Mouse (Mus musculus): Measurements from ENCODE around the gene Rtkn2.

Rtkn2 gene

DNA sequence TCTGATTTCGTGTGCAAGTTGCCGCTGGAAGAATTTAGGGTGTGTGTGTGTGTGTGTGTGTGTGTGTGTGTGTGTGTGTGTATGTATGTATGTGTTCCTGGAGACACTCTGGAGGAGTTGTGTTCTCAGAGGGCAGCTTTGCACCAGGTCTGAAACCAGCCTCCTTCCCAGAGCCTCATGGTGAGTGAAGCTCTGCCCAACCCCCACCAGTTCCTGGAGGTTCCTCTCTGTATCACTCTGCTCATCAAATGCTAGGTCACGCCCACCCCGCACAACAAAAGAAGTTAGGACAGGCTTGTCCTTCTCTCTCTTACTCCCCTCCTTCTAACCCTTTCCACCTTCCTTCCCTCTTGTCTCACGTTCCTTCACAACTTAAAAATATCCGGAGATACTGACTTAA is 64.6 kb downstream of the Rtkn2 start:
- no peak for DNase-seq

DNA sequence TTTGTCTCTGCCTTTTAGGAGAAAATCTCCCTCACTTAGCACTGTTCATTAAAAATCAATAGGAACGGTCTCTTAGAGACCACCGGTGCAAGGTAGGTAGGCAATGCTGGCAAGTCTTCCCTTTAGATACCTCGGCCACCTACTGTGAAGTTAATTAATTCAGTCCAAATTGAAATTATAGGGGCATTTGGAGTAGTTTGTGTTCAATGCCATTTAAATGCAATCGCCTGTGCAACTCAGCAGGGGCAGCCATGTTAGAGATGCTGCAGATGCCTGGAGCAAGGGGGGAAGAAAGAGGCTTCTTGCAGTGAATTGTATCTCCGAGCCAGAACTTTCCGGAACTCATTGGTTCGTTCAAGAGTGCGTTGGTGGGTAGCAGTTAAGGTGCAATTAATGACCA is 65.5 kb downstream of the Rtkn2 start:
- DNase-seq = no peak

DNA sequence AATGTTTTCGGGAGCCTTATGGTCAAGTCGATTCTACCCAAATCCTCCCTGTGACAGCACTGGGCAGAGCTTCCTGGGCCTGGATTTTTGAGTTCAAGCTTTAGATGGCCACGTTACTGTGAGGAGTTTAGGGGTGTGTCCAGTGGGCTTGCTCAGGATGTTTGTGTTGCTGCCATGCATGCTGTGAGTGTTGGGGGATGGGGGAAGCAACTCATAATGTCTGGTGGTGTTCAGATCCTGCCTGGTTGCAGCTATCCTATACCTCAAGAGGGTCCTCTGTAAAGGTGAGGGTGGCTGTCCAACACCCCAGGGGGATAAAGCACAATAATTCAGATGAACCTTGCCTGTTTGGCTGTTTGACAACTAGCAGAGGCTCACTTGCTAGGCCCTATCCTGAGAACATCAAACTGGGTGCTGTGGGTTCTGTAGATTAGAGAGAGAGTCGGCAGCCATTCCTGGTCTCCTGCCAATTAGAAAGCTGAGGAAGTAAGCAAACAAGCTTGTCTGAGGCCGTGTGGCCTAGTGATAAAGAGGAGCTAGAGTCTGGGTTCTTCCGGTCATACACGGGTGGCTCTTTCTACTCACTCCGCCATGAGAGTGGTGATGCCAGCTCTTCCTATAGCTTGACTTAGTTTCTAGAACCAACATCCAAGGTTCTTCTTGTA is 69.4 kb downstream of the Rtkn2 start:
- no peak for DNase-seq

DNA sequence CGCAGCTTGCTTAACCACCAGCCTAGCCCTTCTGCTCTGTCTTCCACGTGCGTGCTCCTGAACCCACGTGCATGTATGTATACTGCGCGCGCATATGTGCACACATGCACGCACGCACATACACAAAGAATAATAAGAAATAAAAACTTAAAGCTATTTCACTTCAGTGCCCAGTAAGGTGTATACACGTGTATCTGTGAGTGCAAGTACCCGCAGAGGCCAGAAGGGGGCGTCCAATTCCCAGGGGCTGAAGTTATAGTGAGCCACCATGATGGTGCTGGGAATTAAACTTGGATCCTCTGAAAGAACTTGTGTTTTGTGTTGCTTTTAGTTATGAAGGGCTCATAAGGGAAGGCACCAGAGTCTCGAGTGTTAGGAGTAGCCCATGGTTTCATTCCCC is 71.5 kb downstream of the Rtkn2 start:
- DNase-seq = no peak

DNA sequence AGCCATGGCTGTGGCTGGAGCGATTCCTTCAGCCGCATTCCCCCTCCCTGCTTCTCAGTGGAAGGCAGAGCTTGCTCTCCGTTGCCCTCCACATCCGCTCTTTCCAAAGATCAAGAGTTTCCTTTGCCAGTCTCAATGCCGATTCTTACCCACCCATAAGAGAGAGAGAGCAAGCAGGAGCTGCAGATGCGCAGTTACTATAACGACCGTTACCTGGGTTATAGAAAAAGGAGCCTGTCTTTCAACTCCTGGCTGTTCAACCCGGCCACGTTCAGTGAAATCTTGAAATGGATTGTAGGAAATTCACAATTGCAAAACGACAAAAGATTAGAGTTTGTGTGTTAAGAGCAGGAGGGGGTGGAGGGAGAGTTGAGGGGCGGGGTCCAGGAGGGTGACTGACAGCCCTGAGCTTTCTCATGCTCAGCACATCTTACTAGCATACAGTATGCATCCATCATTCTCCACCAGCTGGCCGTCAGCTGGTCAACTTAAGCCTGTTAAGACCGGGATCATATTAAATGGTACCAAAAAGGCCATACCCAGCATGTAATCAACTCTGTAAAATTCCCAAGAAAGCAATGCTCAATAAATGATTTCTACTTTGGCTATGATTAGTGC is 72.1 kb downstream of the Rtkn2 start:
- no peak for DNase-seq

DNA sequence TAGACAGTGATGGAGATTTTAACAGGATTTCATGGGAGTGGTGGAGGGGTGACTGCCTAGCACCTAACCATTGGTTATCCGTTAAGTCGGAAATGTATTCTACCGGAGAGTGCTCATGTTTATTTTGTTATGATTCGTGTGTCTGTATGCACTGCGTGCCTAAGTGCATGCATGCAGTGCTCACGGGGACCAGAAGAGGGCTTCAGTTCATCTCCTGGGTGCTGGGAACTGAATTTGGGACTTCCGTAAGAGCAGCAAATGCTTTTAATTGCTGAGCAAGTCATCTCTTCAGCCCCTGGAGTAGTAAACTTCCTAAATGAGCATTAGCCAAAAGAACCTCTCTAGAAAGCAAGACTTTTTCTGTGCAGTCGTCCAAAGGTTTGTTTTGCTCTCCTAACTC is 72.9 kb downstream of the Rtkn2 start:
- DNase-seq = no peak

DNA sequence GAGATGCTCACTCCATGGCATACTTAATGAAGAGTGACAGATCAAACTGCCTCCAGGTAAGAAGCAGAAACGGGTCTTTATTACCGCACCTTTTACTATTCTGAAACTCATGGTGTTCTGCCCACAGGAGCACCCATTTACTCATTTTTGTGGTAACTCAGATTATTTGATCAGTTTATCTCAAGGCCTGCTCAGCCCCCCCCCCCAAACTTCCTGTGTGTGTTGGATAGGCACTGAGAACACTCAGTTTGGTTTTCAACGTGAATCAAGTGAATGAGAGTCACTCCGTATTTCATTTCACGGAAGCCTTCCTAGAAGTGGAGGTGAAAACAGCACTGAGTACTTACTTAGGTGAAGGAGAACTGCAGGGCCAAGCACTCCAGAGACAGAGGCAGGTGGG is 74.8 kb downstream of the Rtkn2 start:
- DNase-seq = no peak

DNA sequence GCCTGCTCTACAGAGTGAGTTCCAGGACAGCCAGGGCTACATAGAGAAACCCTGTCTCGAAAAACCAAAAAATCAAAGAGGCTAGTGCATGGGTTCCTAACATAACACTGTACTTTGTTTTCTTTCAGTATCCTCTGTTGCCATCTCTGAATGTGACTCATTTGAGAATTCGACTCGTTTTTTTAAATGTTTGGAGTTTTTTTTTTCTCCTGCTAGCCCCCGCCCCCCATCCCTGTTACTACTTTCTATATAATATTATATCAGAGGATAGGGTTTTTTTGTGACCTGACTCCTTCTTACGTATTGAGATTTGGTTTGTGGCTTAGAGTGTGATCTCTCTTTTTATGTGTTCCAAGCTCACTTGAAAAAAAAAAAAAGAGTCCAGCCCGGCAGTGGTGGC is 75.3 kb downstream of the Rtkn2 start:
- no peak for DNase-seq

DNA sequence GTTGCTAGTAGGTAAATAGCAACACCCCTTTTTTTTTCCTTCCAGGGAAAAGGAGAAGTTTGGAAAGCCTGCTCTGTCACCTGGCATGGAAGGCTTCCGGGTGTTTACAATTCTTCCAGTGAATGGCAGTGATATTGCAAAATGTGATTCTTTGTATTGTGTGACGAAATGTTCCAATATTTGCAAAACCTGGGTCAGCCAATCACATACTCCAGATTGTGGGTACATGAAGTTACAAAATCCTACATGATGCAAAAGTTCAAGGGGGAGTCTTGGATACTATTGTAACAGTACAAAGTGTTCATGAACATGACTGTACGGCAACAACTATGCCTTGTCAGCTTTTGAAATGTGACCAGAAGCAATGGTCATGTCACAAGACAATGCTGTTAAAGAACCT is 78.5 kb downstream of the Rtkn2 start:
- no peak for DNase-seq

DNA sequence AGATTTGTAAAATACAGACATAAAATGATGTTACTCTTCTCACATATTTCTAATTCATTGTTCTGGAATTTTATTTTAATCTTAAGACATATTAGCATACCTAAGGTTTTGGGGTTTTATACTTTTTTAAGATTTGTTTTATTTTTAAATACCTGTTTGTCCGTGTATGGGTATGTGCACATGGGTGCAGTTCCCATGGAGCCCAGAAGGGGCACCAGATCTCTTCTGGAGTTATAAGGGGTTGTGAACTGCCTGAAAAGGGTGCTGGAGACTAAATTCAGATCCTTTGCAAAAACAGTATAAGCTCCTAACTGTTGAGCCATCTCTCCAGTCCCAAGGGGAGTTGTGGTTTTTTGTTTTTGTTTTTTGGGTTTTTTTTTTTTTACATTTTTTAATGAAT is 79.0 kb downstream of the Rtkn2 start:
- DNase-seq = no peak

DNA sequence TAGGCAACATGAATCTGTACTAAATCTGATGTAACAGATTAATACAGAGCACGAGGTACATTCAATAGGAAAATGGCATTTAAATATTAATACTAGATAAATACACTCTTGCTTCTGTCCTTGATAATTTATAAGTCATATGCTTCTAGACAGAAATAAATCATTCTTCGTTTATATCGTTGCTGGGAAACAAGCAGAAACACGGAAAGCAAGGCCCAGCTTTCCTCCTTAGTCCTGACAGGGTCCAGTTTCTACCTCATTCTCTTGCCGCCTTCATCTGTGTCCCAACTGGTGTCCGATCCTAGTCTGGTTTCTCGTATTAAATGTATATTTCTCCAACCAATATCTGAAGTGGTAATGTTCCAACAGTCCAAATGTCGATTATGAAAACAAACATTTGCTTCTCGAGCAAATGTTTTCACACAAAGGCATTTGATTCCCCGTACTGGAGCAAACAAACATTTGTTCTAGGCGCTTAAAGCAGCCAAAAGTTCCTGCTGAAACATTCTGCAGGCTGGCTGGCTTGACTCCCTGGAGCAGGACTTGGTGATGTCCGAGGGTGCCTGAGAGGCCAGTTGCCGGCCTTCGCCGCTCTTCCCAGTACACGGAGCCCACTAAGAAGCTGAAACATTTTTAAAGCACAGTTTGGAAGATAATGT is 81.3 kb downstream of the Rtkn2 start:
- DNase-seq = no peak

DNA sequence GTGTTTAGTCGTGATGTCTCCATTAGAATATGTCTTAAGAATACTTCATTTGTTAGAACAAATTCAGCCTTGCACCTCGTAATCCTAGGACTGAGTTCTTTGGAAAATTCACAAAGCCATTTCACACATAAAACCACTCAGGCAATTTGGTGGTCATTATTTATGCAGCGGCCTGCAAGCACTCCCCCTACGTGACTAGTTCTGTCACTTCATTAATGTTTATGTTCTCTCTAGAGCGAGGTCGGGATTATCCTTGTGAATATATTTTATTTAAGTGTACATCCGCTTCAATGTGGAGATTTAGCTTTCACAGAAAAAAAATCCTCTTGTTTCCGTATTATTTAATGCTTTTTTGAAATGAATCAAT is 81.9 kb downstream of the Rtkn2 start:
- no peak for DNase-seq

DNA sequence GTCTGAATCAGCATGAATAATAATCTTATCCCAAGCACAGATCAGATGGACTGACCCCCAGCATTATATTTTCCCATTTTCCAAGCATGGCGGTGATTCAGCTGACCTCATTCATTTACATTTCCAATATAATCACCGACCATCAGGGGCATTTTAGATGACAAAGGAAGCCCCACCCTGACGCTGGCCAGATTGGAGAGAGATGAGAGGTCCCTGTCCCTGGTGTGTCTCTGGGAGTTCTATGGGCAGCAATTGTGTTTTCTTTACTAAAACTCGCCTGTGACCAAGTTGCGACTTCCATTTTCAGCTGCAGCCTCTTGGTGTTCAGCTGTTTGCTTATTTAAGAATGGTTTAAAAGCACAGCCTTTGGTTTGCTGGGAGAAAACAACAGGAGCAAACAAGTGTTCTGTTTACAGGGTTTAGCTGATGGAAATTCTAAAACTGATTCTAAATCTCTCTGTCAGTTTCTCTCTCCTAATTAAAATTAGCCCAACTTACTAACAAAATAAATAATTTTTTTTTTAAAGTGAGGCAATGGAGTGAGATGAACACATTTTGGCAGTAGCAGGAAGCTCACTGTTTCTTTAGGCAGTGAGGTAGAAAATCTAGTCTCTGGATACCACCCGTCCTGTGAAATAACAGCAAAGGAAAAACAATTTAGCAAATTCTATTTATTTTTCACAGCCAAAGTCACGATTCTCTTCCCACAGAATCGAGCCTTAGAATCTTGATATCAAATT is 84.6 kb downstream of the Rtkn2 start:
- DNase-seq = no peak

DNA sequence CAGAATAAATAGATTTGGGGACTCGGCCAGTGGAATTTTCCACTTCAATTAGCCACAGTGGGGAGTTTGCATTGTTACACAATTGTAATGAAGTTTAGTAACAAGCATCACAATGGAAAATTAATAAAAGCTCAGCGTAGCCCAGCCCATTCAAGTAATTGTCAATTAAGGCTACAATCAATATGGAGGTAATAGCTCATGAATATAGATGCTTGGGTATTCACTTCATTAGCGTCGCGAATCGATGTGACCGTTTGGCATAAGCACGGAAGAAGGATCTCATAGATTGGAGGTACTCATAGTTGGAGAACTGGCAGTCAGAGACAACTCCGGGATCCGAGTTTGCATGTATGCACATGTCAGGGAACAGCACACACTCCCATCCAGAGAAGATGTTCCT is 85.2 kb downstream of the Rtkn2 start:
- DNase-seq = no peak

DNA sequence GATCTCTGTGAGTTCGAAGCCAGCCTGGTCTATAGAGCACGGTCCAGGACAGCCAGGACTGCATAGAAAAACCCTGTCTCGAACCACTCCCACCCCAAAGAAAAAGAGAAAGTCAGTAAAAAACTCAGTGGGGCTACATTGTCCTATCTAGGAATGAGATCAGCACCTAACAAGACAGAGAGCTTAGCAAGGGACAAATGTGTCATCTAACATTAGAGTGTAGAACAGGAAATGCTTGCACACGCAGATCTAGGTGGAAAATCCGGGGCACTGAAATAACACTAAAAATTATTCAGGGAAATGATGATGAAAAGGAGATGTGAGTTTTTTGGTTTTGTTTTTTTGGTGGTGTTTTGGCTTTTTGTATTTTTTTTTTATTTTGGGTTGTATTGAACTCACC is 86.8 kb downstream of the Rtkn2 start:
- DNase-seq = no peak

DNA sequence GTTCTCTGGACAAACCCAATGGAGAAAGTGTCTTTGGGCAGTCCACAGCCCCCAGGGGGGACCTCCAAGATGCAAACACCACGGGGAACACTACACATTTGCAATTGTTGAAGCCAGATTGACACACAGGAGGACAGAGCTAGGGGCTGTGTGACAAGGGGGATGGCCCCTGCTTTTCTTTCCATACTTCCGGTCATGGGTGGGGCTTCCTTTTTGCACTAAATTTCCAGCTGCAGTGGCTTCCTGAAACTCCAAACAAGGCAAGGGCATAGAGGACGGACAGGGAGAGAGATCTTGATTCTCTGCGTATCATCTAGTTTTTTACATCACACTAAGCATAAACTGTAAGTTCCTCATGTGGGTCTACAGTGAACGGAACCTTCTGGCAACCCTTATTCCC is 88.6 kb downstream of the Rtkn2 start:
- DNase-seq = no peak

DNA sequence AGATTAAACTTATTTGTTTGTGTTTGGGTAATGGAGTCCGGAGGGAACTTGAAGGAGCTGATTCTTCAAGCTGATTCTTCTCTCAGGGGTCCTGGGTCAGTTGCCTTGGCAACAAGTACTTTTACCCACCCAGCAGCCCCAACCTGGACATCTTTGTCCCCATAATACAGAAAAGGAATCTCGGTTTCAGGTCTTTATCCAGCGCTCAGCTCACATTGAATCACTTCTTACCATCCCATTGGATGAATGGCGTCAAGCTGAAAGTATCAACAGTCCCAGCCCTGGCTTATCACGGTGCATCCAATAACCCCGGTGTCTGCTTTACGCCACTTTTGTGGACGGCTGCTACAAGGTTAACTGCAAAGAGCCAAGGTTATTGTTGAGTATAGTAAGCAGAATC is 89.1 kb downstream of the Rtkn2 start:
- no peak for DNase-seq

DNA sequence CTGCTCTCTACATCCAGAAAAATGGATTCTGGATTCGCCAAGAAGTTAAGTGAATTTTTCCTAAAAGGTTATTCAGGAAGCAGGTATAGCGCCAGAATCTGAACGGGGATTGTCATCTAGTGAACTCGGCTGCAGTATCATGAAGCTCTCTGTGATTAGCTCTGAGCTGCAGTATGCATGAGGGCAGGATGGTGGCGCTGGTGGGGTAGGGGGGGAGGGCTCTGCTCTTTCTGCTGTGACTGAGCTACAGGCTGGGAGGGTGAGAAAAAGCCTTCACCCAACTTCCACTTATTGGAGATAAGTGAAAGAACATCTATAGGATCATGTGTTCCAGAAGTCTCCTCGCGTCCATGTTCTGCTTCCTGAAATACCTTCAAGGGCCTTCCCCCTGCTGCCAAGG is 91.7 kb downstream of the Rtkn2 start:
- no peak for DNase-seq

DNA sequence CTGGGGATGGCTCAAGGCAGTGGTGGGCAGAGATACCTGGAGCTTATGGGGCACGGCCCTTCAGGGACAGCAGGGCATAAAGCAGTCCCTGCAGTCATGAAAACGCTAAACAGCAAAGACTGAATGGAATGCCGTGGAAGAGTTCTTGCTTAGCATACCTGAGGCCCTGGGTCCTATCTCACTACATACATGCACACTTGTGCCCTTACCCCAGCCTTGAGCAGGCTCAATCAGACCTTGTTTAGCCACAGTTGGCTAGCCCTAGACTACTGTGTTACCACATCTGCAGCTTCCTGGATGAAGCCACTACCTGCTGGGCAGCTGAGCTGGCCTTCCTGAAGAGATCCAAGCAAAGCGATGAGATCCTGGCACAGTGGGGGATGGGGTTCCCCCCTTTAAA is 93.3 kb downstream of the Rtkn2 start:
- no peak for DNase-seq

DNA sequence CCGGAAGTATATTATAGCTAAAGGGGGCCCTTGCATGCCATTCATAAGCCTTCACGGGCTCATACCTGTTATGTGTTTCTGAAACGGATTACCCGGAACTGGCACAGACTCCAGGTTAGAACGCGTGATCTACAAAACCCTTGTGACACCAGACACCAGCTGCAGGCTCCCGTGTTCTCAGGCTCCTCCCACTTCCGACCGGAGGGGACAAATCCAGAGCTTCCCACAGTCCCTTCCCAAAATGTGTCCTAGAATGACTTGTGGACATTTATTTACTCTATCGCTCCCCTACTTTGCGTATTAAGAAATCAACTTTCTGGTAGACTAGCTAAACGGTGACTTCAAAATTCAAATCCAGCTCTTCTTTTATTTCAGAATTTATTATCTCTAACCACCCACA is 94.9 kb downstream of the Rtkn2 start:
- no peak for DNase-seq

DNA sequence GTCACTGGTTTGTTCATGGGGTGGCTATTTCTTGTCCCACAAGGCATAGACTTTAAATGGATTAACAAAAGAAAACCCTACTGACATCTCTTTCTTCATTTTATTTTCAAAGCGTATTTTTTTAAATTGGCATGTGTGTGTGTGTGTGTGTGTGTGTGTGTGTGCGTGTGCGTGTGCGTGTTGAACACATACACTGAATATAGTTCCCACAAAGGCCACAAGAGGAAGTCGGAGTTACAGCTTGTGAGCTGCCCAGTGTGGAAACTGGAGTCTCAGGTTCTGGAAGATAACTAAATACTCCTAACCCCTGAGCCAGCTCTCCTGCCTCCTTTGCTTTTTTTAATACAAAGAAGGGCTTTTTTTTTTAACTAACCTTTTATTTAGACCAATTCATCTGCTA is 95.8 kb downstream of the Rtkn2 start:
- DNase-seq = no peak

DNA sequence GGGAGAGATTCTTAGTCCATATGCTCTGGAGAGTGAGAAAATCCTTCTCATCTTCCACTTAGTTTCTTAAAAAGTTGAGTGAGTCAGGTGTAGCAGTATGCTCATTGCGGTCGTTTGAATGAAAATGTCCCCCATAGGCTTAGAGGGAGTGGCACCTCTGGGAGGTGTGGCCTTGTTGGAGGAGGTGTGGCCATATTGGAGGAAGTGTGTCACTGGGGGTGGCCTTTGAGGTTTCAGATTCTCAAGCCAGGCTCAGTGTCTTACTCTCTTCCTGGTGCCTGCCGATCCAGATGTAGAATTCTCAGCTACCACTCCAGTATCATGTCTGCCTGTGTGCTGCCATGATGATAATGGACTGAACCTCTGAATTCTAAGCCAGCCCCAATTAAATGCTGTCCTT is 99.3 kb downstream of the Rtkn2 start:
- DNase-seq = no peak

DNA sequence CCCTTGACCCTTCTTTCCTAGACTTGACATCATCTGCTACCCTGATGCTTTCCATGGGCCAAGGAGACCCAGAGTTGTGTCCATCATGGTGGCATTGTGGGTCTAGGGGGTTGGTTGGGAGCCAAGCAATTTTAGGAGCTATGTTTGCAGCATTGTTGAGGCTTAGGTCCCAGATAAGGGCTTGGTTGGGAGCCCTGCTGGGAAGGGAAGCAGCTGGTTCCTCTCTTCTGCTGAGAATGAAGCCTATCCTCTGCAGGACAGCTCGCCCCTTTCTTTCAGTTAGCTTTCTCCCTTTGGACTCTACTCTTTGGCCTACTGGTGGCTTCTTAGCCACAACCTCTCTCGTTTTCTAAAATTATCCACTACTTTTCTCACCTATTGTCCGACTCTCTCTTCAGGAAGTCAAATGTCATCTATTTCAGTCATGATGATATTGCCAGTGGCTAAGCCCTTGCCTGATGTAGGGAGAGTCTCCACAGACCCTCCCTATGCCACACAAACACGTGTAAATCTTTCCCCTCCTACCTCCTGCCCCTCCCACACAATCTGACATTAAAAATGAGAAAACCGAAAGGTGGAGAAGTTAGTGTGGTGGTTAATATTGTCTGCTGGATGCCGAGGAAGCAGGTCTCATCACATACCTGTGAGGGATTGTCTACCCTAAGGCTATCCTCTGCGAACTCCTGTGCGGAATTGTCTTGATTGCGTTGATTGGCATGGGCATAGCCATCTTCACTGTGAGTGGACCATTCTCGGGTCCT is 100.7 kb downstream of the Rtkn2 start:
- no peak for DNase-seq

Data from layer of hippocampus, adult 9-11 months (tissue).